Mouse (Mus musculus): Measurements from ENCODE around the gene Vps26c. TPM values are rescaled to one million over a fixed set of nuclear protein-coding genes. Genes with fewer than 3 reads are reported as not detected.
A peak's percentile ranks its signal among the peaks of the same experiment; 100 is the strongest.

The Vps26c gene
- 10 to 100 TPM; 32.0 to 35.0 TPM for total RNA-seq (2021)

GRCm38 (mm10) chr16:94526344-94527151, at the start of gene Vps26c:
TSS of gene Vps26c (minus strand) at chr16:94526830.
- intact Hi-C loops (cut with DNase I): loop anchor here (1.0 to 10.0 kb wide), 4 partner anchors 43 to 196 kb away; partner anchors contain the start of genes Pigp and Ttc3
- DNase-seq (ENCODE audit: low spot score in 2 of 2): peak; percentile 97

GRCm38 (mm10) chr16:94575757-94576156, 49.1 kb upstream of the Vps26c start:
- no peak for DNase-seq (ENCODE audit: low spot score in 2 of 2)
- intact Hi-C loops (cut with DNase I): loop anchor here (10.0 kb wide), 1 partner anchor 139 kb away; no protein-coding TSS in a partner anchor

GRCm38 (mm10) chr16:94574718-94575094, 48.1 kb upstream of the Vps26c start:
- intact Hi-C loops (cut with DNase I): loop anchor here (5.0 to 10.0 kb wide), 3 partner anchors 43 to 140 kb away; no protein-coding TSS in a partner anchor
- DNase-seq (ENCODE audit: low spot score in 2 of 2): no peak

- intact Hi-C loops (cut with DNase I): loop anchor here (5.0 to 10.0 kb wide), 3 partner anchors 43 to 141 kb away; no protein-coding TSS in a partner anchor
- DNase-seq (ENCODE audit: low spot score in 2 of 2): no peak
Measured at GRCm38 (mm10) chr16:94574025-94574717, 47.5 kb upstream of the Vps26c start.

GRCm38 (mm10) chr16:94572422-94572821, 45.8 kb upstream of the Vps26c start:
- intact Hi-C loops (cut with DNase I): loop anchor here (5.0 to 10.0 kb wide), 3 partner anchors 45 to 142 kb away; no protein-coding TSS in a partner anchor
- DNase-seq (ENCODE audit: low spot score in 2 of 2): no peak

GRCm38 (mm10) chr16:94571111-94571993, 44.7 kb upstream of the Vps26c start:
- intact Hi-C loops (cut with DNase I): loop anchor here (5.0 to 10.0 kb wide), 3 partner anchors 46 to 143 kb away; no protein-coding TSS in a partner anchor
- no peak for DNase-seq (ENCODE audit: low spot score in 2 of 2)

GRCm38 (mm10) chr16:94570361-94571041, 43.9 kb upstream of the Vps26c start:
- DNase-seq (ENCODE audit: low spot score in 2 of 2): peak; percentile 62 to 72
- intact Hi-C loops (cut with DNase I): loop anchor here (5.0 to 10.0 kb wide), 3 partner anchors 47 to 144 kb away; no protein-coding TSS in a partner anchor

GRCm38 (mm10) chr16:94569229-94570176, 42.9 kb upstream of the Vps26c start, which contains the start of gene Dyrk1a:
TSS of gene Dyrk1a (plus strand) at chr16:94570010.
- peak; percentile 97 to 98 for DNase-seq (ENCODE audit: low spot score in 2 of 2)
- intact Hi-C loops (cut with DNase I): loop anchor here (1.0 to 10.0 kb wide), 4 partner anchors 43 to 145 kb away; partner anchors contain the start of gene Vps26c

GRCm38 (mm10) chr16:94568335-94569228, 42.0 kb upstream of the Vps26c start:
- intact Hi-C loops (cut with DNase I): loop anchor here (1.0 kb wide), 1 partner anchor 42 kb away; the partner anchor contains the start of gene Vps26c
- no peak for DNase-seq (ENCODE audit: low spot score in 2 of 2)

- intact Hi-C loops (cut with DNase I): no loop called here
- DNase-seq (ENCODE audit: low spot score in 2 of 2): no peak
Measured at GRCm38 (mm10) chr16:94567751-94568150, 41.1 kb upstream of the Vps26c start.

- intact Hi-C loops (cut with DNase I): no loop called here
Measured at GRCm38 (mm10) chr16:94566834-94567585, 40.4 kb upstream of the Vps26c start.

GRCm38 (mm10) chr16:94566124-94566523, 39.5 kb upstream of the Vps26c start:
- DNase-seq (ENCODE audit: low spot score in 2 of 2): no peak
- intact Hi-C loops (cut with DNase I): no loop called here

More at GRCm38 (mm10) chr16:94566834-94567585, 40.4 kb upstream of the Vps26c start:
- no peak for DNase-seq (ENCODE audit: low spot score in 2 of 2)

- no peak for DNase-seq (ENCODE audit: low spot score in 2 of 2)
- intact Hi-C loops (cut with DNase I): no loop called here
Measured at GRCm38 (mm10) chr16:94560618-94561017, 34.0 kb upstream of the Vps26c start.

GRCm38 (mm10) chr16:94559782-94560181, 33.2 kb upstream of the Vps26c start:
- DNase-seq (ENCODE audit: low spot score in 2 of 2): no peak
- intact Hi-C loops (cut with DNase I): no loop called here

- intact Hi-C loops (cut with DNase I): no loop called here
- no peak for DNase-seq (ENCODE audit: low spot score in 2 of 2)
Measured at GRCm38 (mm10) chr16:94559282-94559681, 32.7 kb upstream of the Vps26c start.

GRCm38 (mm10) chr16:94556228-94556627, 29.6 kb upstream of the Vps26c start:
- intact Hi-C loops (cut with DNase I): no loop called here
- DNase-seq (ENCODE audit: low spot score in 2 of 2): no peak

Data from left cerebral cortex, postnatal 36 days (tissue).